Mouse (Mus musculus): ENCODE data around the gene Csrp1.

Csrp1 gene

DNA sequence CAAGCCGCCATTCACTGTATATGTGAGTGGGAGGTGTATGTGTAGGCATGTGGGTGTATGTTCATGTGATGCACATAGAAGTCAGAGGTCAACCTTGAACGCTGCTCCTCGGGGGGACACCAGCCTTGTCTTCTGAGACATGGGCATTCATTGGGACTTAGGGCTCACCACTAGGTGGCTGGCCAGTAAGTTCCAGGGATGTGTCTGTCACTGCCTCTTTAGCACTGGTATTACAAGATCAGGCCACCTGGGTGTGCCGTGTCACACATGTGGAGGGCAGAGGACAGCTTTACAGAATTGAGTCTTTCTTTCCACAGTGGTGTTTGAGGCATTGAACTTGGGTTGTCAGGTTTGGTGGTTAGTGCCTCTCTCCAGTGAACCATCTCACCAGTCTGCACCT, 22.4 kb upstream of the Csrp1 start:
- in situ Hi-C loops (cut with MseI, MboI), result no loop called here

DNA sequence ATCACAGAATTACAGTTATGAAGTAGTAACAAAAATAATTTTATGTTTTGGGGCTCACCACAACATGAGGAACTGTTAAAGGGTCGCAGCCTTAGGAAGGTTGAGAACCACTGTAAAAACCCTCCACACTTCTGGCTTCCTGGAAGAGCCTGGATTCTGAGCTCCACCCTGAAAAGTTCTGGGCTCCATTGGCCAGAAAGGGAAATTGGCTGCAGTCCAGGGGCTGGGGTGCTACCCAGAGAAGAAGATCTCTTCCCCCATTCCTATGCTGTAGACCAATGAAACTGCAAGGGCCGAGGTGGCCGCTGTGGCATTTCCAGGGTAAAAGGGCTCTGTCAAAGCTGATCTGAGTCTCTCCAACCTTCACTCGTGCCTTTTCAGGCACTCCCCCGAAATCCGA, 21.8 kb upstream of the Csrp1 start:
- in situ Hi-C loops (cut with MseI, MboI), result no loop called here

DNA sequence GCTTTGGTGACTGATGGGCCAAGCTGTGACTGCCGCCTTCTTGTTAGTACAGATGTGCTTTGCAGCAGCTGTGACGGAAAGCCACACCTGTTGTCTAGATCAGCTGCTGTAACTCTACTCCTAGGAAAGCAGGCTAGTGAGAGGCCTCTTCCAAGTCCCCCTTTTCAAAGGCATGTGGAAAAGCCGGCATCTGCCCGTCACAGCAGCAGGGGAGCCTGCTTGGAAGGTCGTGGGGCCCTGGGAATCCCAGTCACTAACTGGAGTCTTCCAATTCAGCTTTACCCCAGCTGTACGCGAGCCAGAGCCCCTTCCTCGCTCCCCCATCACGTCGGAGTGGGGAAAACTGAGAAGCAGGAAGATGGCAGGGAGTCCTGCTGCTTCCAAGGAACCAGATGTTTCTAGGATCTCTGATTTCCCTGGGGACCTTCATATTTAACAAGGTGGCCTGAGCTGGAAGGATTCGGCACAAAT, 21.4 kb upstream of the Csrp1 start:
- in situ Hi-C loops (cut with MseI, MboI), result no loop called here

DNA sequence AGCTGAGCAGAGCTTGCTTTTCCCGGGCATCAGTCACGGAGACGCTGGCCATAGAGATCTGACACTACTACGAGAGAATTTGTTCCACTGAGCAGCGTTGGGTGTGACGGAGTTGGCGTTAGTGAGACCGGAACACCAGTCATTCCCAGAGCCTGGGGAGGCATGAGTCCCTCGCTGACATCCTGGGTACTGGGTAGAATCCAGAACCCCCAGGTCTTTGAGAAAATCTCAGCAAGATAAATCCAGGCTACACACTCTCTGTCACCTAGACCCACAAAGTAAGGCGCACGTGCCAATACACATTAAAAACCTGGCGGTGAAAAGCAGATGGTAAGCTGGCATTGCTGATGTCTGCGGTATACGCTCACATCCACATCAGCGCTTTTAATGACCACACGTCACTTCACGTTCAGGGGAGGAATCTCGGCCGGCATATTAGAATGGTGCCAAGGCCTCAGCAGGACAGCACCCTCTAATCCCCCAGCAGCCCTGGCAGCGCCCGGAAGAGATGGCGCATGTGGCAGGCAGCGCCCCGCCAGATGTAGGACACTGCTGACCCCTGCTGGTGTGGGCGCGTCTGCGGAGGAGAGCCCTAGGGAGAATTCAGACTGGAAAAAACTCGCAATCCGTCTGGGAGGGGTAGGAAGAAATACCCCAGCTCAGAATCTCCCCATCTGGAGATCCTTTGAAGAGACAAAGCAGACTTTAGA, 20.7 kb upstream of the Csrp1 start:
- in situ Hi-C loops (cut with MseI, MboI), result no loop called here

DNA sequence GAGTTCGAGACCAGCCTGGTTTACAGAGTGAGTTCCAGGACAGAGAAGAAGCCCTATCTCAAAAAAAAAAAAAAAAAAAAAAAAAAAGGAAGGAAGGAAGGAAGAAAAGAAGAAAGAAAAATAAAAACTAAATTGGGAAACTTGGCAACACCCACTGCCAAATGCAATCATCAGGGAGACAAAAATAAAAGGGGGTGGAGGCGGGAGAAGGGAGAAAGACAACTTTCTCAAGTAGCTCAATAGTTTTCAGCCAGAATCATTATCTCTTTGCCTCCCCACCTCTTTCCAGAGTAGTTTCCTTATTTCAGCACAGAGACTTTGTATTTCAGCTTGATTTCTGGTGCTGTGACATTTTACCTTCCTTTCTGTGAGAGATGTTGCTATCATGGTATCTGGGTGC, 20.0 kb upstream of the Csrp1 start:
- in situ Hi-C loops (cut with MseI, MboI), result no loop called here

GRCm38 (mm10) chr1:135700605-135701004, 19.3 kb upstream of the Csrp1 start:
- in situ Hi-C loops (cut with MseI, MboI), result no loop called here

GRCm38 (mm10) chr1:135701314-135701713, 18.5 kb upstream of the Csrp1 start:
- in situ Hi-C loops (cut with MseI, MboI), result no loop called here

- in situ Hi-C loops (cut with MseI, MboI), result no loop called here
These were observed 17.1 kb upstream of the Csrp1 start for GRCm38 (mm10) chr1:135702722-135703121.

DNA sequence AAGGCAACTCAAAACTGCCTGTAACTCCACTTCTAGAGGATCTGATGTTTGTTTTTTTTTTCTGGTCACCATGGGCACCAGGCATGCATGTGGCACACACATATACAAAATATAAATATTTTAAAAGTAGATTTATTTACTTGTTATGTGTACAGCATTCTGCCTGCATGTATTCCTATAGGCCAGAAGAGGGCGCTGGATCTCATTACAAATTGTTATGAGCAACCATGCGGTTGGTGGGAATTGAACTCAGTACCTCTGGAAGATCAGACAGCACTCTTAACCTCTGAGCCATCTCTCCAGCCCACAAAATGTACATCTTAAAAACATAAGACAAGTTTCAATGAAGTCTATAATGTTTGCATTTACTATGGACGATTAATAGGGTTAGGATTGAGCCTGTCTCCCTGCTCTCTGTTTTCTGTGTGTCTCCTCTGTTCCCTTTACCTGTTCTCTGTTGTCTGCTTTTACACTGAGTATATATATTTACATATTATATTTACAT, 15.5 kb upstream of the Csrp1 start:
- in situ Hi-C loops (cut with MseI, MboI), result no loop called here

DNA sequence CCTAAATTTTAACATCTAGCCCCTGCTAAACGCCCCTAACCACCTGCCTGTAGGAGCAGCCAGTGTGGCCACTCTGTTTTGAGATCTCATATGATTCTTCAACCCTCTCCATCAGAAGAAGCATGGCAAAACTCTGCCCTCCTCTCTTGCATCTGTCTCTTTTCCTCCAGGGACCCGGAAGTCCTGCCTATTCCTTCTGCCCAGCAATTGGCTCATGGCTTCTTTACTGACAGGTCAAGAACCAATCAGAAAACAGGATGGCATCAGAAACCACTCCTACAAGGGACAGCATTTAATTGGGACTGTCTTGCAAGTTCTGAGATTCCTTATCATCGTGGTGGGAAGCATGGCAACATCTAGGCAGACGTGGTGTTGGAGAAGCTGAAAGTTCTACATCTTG, 11.5 kb upstream of the Csrp1 start:
- in situ Hi-C loops (cut with MseI, MboI), result no loop called here

GRCm38 (mm10) chr1:135711126-135711525, 8.7 kb upstream of the Csrp1 start:
- in situ Hi-C loops (cut with MseI, MboI), result loop anchor here in 1 of 2 experiments (10.0 kb wide), 1 partner anchor 74 kb away; no protein-coding TSS in a partner anchor

- in situ Hi-C loops (cut with MseI, MboI), result loop anchor here in 1 of 2 experiments (10.0 kb wide), 1 partner anchor 71 kb away; no protein-coding TSS in a partner anchor
These were observed 5.6 kb upstream of the Csrp1 start for GRCm38 (mm10) chr1:135714028-135714815.

DNA sequence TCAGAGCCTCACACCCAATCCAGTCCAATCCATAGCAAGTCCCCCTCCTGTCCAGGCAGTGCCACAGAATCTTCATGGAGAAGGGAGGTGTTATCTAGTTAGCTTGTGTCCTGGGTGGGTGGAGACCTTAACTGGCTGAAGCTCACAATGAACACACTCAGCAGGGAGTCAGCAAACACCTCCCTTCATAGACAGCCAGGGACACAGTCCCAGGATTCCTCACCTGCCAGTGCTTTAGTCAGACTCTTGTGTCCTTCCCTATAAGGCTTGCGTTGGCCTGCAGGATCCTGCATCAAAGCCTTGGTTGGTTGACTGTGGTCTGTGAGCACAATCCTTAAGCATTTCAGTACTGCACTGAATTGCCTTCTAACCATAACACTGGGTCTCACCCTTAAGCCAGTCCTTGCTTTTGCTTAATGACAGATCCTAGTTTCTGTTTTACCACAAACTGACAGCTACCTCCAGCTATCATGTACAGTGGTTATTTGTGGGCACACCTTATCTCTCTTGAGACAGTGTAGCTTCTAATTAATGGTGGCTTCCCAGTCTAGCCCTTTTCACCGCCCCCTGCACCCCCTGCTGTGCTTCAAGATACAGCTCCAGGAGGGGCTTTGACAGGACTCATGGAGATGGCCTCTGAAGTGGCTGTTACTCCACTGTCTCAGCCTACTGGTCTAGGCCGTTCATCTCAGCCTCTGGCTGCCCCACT, 4.8 kb upstream of the Csrp1 start:
- in situ Hi-C loops (cut with MseI, MboI), result loop anchor here (5.0 to 10.0 kb wide), 3 partner anchors 37 to 72 kb away; no protein-coding TSS in a partner anchor

DNA sequence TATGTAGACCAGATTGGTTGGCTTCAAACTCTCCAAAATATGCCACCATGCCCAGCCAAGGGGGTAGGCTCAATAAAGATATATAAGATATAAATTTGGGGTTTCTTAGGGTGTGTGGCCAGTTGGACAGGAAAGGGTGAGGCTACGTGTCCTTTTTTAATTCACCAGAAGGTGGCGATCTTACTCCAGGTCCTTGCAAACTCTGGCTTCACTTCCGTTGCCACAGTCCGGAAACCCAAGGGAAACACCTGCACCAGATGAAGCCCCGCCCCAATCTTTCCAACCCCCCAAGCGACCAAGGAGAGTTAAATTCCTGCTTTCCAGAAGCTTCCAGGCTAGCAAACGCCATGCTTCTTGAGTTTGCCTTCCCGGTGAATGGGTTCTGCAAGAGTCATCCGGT, 375 bp upstream of the Csrp1 start:
- in situ Hi-C loops (cut with MseI, MboI), result loop anchor here (5.0 to 10.0 kb wide), 3 partner anchors 33 to 68 kb away; no protein-coding TSS in a partner anchor

- in situ Hi-C loops (cut with MseI, MboI), result no loop called here
These were observed 3.2 kb downstream of the Csrp1 start for GRCm38 (mm10) chr1:135723016-135723415.

GRCm38 (mm10) chr1:135724134-135724533, 4.3 kb downstream of the Csrp1 start:
- in situ Hi-C loops (cut with MseI, MboI), result no loop called here

GRCm38 (mm10) chr1:135725324-135725723, 5.5 kb downstream of the Csrp1 start:
- in situ Hi-C loops (cut with MseI, MboI), result no loop called here

- in situ Hi-C loops (cut with MseI, MboI), result no loop called here
These were observed 6.1 kb downstream of the Csrp1 start for GRCm38 (mm10) chr1:135725936-135726335.

DNA sequence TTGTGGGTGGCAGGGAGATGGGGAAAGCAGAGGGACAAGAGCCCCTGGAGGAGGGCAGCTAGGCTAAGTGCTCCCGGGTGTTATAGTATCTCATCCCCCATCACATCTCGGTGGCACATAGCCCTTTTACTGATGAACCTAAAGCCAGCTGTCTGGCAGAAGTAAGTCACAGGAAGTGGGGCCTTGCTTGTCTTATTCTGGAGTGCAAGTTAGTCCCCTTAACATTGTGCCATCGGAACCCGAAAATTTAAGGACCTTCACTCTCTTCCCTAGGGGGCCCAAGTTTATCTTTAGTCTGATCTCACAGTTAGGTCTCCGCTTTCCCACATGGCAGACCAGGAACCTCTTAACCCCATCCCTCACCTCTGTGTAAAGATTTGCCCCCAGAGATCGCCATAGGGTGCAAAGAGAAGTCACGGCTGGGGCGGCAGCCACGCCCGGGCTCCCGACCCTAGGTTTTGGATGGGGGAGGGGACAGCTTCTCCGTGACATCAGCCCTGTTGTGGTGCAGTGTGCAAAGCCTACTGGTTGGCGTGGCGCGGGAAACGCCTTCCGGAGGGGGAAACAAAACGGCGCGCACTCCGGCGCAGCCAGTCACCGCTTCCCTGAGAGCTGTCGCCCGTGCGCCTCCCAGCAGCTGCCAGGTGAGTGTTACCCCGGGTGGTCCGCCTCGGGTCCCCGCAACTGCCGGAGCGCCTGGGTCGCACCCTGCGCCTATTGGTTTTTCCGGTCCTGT, 8.9 kb downstream of the Csrp1 start:
- in situ Hi-C loops (cut with MseI, MboI), result no loop called here

DNA sequence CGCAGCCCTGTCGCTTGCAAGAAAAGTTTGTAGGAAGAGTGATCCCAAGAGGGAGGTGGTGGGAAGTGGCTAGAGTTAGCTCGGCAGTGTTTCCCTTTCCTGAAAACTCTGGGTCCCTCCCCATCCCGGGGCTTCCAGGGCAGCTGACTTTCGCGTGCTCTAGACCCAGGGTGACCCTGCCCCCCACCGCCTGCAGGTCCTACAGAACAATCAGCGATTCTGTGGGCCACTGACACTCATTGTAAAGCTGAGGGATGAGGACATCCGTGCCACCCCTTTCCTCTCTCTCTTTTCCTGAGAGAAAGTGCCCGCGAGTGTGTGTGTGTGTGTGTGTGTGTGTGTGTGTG, 9.5 kb downstream of the Csrp1 start:
- in situ Hi-C loops (cut with MseI, MboI), result no loop called here

GRCm38 (mm10) chr1:135729821-135730220, 10.0 kb downstream of the Csrp1 start:
- in situ Hi-C loops (cut with MseI, MboI), result no loop called here
